In the genomic region with DNA sequence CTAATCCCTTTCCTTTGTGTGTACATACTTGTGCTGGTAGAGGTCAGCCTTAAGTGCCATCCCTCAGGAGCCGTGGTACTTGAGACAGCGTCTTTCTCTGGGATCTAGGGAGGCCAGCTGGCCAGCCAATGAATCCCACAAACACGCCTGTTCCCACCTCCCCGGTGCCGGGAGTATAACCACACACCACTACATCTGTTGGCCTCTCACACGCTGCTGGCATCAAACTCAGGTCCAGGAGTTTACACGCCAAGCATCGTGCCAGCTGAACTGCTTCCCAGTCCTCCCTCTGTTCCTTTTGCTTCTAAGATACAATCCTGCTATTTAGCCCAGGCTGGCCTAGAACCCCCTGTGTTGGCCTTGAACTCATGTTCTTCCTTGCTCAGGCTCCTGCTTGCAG, we compare ENCODE assay signal across 16 mouse cellular contexts. TPM values are rescaled to one million over a fixed set of nuclear protein-coding genes. Genes with fewer than 3 reads are reported as not detected.
"Had no signal": no experiment of that assay in that cellular context is flagged by ENCODE, and none has a peak within 500 bp of the region (broad histone marks: within the 10 kb centered on the region; RNA-seq: fewer than 3 reads in every experiment).

No protein-coding gene starts in this region.

- ATAC-seq: liver, postnatal 0 days; midbrain, embryonic 16.5 days had no signal

- H3K36me3 ChIP-seq: liver, embryonic 13.5 days; lung, embryonic 15.5 days; midbrain, embryonic 12.5 days had no signal

- H3K4me2 ChIP-seq: liver, embryonic 13.5 days; lung, embryonic 15.5 days; midbrain, embryonic 12.5 days had no signal

- H3K9ac ChIP-seq: liver, embryonic 13.5 days; liver, postnatal 0 days; lung, embryonic 15.5 days; midbrain, embryonic 12.5 days had no signal

- H3K4me1 ChIP-seq: liver, embryonic 13.5 days; lung, embryonic 15.5 days; midbrain, embryonic 12.5 days had no signal

- H3K4me3 ChIP-seq: layer of hippocampus, adult 2 months; liver, embryonic 13.5 days; lung, embryonic 15.5 days; megakaryocyte, embryonic 14.5 days; midbrain, embryonic 12.5 days had no signal

- H3K9me3 ChIP-seq: liver, embryonic 13.5 days; lung, embryonic 15.5 days; midbrain, embryonic 12.5 days had no signal

- DNase-seq: kidney, adult 9 months; kidney, postnatal 36 days; liver; liver, embryonic 13.5 days; liver, postnatal 0 days; lung, postnatal 14 days; right cerebral cortex, postnatal 14 days; thymus, postnatal 4 days had no signal

- H3K27me3 ChIP-seq: liver, embryonic 13.5 days; lung, embryonic 15.5 days; midbrain, embryonic 12.5 days had no signal

- H3K27ac ChIP-seq: kidney, postnatal 0 days; layer of hippocampus, adult 2 months; liver, embryonic 13.5 days; lung, embryonic 15.5 days; macrophage; midbrain, embryonic 12.5 days; stomach, postnatal 0 days had no signal

RNA-seq across cellular contexts. Expression of gene Susd5, which starts 54.2 kb away (rescaled TPM):
- polyA plus RNA-seq: liver, embryonic 13.5 days; liver, postnatal 0 days; macrophage had no signal
